Mouse (Mus musculus) heart, adult 2 months (tissue): ENCODE results near the gene Gm9918.

Experiments used
- CTCF ChIP-seq: fragments of 200-600 bp; IDR thresholded peaks from 2 replicates; pipeline ENCODE4 v1.8.1; 2022; ENCODE audit warnings: antibody characterized with exemption, mild to moderate bottlenecking, moderate library complexity
- EP300 ChIP-seq: fragments of 200-500 bp; IDR thresholded peaks from 2 replicates; pipeline ENCODE4 v1.6.1; 2011; ENCODE audit warnings: low read depth, low read length, control low read depth; ENCODE audit not compliant: insufficient read depth
- POLR2A ChIP-seq: fragments of 200-500 bp; IDR thresholded peaks from 2 replicates; pipeline ENCODE4 v1.6.1; 2011; ENCODE audit warnings: mild to moderate bottlenecking, low read depth, low read length, control low read depth; ENCODE audit not compliant: insufficient read depth

DNA sequence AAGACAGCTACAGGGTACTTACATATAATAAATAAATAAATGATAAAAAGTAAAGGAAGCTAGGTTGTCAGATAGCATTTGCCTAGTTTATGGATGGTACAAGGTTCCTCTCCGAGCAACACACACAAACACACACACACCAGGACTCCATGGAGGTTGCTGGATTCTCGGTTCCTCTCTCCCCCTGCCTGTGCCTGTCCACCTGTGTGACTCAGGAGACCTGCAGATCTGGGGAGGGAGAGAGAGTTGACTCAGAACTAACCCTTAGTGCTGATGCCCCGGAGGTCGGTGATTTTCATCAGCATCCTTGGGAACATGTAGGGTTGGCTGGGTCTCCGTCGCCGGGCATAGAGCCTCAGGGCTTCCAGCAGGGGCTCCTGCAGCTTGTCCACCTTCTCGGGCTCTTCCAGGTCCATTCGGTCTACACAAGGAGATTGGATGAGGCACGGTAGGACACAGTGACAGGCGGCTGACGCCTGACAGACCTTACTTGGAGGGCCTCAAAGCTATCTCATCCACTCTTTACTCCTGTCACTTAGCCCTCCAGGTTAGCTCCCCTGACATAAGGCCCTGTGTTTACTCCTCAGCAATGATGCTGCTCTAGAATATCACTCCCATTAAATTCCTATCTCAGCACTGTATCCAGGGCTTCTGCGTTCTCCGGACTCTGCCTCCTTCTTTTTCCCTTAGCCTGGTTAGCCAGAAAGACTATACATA is 31.7 kb upstream of the Gm9918 start:
- no peak for TF ChIP-seq POLR2A
- TF ChIP-seq CTCF: no peak
- no peak for TF ChIP-seq EP300
